Mouse (Mus musculus): ENCODE results near the gene Slc35e2.
A peak's percentile ranks its signal among the peaks of the same experiment; 100 is the strongest.
"Not testable (repeated sequence)": the region's sequence is repeated elsewhere in the genome, so short reads cannot be mapped to it uniquely, and the experiment has no call there.

The Slc35e2 gene

GRCm38 (mm10) chr4:155630267-155630666, 29.1 kb downstream of the Slc35e2 start:
- DNase-seq (ENCODE audit: low spot score), result no peak

- DNase-seq (ENCODE audit: low spot score), result no peak
Measured at GRCm38 (mm10) chr4:155635766-155636499, 34.7 kb downstream of the Slc35e2 start.

- DNase-seq (ENCODE audit: low spot score), result no peak
Measured at GRCm38 (mm10) chr4:155643531-155643930, 42.3 kb downstream of the Slc35e2 start.

GRCm38 (mm10) chr4:155645308-155645707, 44.1 kb downstream of the Slc35e2 start, which contains the start of gene Gm10563:
TSS of gene Gm10563 (minus strand) at chr4:155645408.
- DNase-seq (ENCODE audit: low spot score), result not testable (repeated sequence)

- DNase-seq (ENCODE audit: low spot score), result no peak
Measured at GRCm38 (mm10) chr4:155645721-155646120, 44.5 kb downstream of the Slc35e2 start.

- no peak for DNase-seq (ENCODE audit: low spot score)
Measured at GRCm38 (mm10) chr4:155649355-155649754, 48.1 kb downstream of the Slc35e2 start.

GRCm38 (mm10) chr4:155651553-155652269, 50.5 kb downstream of the Slc35e2 start:
- DNase-seq (ENCODE audit: low spot score), result no peak

- no peak for DNase-seq (ENCODE audit: low spot score)
Measured at GRCm38 (mm10) chr4:155652283-155653085, 51.3 kb downstream of the Slc35e2 start.

- no peak for DNase-seq (ENCODE audit: low spot score)
Measured at GRCm38 (mm10) chr4:155653086-155653450, 51.9 kb downstream of the Slc35e2 start, which contains the start of gene Mmp23. TSS of gene Mmp23 (minus strand) at chr4:155653384.

- no peak for DNase-seq (ENCODE audit: low spot score)
Measured at GRCm38 (mm10) chr4:155653451-155654182, 52.4 kb downstream of the Slc35e2 start.

- DNase-seq (ENCODE audit: low spot score), result no peak
Measured at GRCm38 (mm10) chr4:155654183-155654455, 52.9 kb downstream of the Slc35e2 start.

GRCm38 (mm10) chr4:155654456-155655298, 53.5 kb downstream of the Slc35e2 start:
- DNase-seq (ENCODE audit: low spot score), result peak; percentile 77

GRCm38 (mm10) chr4:155656214-155656751, 55.1 kb downstream of the Slc35e2 start:
- DNase-seq (ENCODE audit: low spot score), result no peak

GRCm38 (mm10) chr4:155658961-155659360, 57.7 kb downstream of the Slc35e2 start:
- DNase-seq (ENCODE audit: low spot score), result no peak

- DNase-seq (ENCODE audit: low spot score), result no peak
Measured at GRCm38 (mm10) chr4:155660641-155661040, 59.4 kb downstream of the Slc35e2 start.

- DNase-seq (ENCODE audit: low spot score), result peak; percentile 27
Measured at GRCm38 (mm10) chr4:155666903-155667302, 65.7 kb downstream of the Slc35e2 start.

GRCm38 (mm10) chr4:155668689-155669597, 67.7 kb downstream of the Slc35e2 start, which contains the start of gene Mib2:
TSS of gene Mib2 (minus strand) at chr4:155669198.
- DNase-seq (ENCODE audit: low spot score), result peak; percentile 96

GRCm38 (mm10) chr4:155669598-155670075, 68.4 kb downstream of the Slc35e2 start:
- no peak for DNase-seq (ENCODE audit: low spot score)

GRCm38 (mm10) chr4:155670236-155670635, 69.0 kb downstream of the Slc35e2 start:
- not testable (repeated sequence) for DNase-seq (ENCODE audit: low spot score)
